Mouse (Mus musculus) CH12.LX (cell line): ENCODE measurements around the gene Cmc2. TPM values are rescaled to one million over a fixed set of nuclear protein-coding genes. Genes with fewer than 3 reads are reported as not detected.

Experiments
- DNase-seq: peaks from one replicate; pipeline ENCODE4 v3.0.0-alpha.2; 2013; ENCODE audit errors: extremely low read depth
- H3K27ac ChIP-seq: 2 replicates; pipeline ENCODE4 v1.5.1; 2012; ENCODE audit warnings: low read depth, mild to moderate bottlenecking, control low read depth, moderate library complexity; ENCODE audit not compliant: insufficient read depth
- H3K27me3 ChIP-seq: replicated peaks from 2 replicates; pipeline ENCODE3; 2012; ENCODE audit warnings: inconsistent platforms
- H3K36me3 ChIP-seq, 2 experiments: replicated peaks in 1 of 2; 2 replicates each; pipeline versions ENCODE3 to v1.6.1; 2012; ENCODE audit warnings: inconsistent platforms in 1 of 2, low read length in 1 of 2, mild to moderate bottlenecking in 1 of 2, mixed read lengths in 1 of 2, moderate library complexity in 1 of 2; ENCODE audit not compliant: control insufficient read depth in 1 of 2, insufficient read depth in 1 of 2
- H3K4me1 ChIP-seq, 2 experiments: 2 replicates each; pipeline ENCODE4 v1.6.1; 2012; ENCODE audit warnings: inconsistent platforms in 1 of 2, moderate library complexity in 1 of 2; ENCODE audit not compliant: insufficient read depth in 2 of 2, control insufficient read depth in 1 of 2
- H3K4me2 ChIP-seq: 2 replicates; pipeline ENCODE4 v1.6.1; 2012; ENCODE audit warnings: low read depth, mild to moderate bottlenecking, control low read depth; ENCODE audit not compliant: poor library complexity, insufficient read depth, severe bottlenecking
- H3K4me3 ChIP-seq, 3 experiments: fragments of 150-350 bp in 1 of 3; sonication (generic) in 1 of 3; replicated peaks in 1 of 3; 2 replicates each; pipeline versions ENCODE3 to v1.5.1; 2011 to 2012; ENCODE audit warnings: low read depth in 2 of 3, low read length in 2 of 3, mild to moderate bottlenecking in 2 of 3, moderate library complexity in 2 of 3, control low read depth in 1 of 3, improper control_type of control experiment in 1 of 3, inconsistent platforms in 1 of 3, mixed read lengths in 1 of 3; ENCODE audit not compliant: poor library complexity in 1 of 3
- H3K79me2 ChIP-seq: replicated peaks from 2 replicates; pipeline ENCODE4 v1.6.1; 2012; ENCODE audit warnings: mild to moderate bottlenecking, moderate library complexity; ENCODE audit not compliant: control insufficient read depth, poor library complexity, insufficient read depth, severe bottlenecking; ENCODE audit errors: extremely low read depth
- H3K9ac ChIP-seq: 2 replicates; pipeline ENCODE4 v1.6.1; 2012; ENCODE audit warnings: low read depth, mild to moderate bottlenecking, control low read depth, moderate library complexity; ENCODE audit not compliant: insufficient read depth
- H3K9me3 ChIP-seq: replicated peaks from 2 replicates; pipeline ENCODE3; 2012; ENCODE audit warnings: low read length, inconsistent platforms, mixed read lengths
- BHLHE40 ChIP-seq: IDR thresholded peaks from 2 replicates; pipeline ENCODE4 v1.6.1; 2011; ENCODE audit warnings: mild to moderate bottlenecking, low read depth, low read length, improper control_type of control experiment
- ETS1 ChIP-seq: conservative IDR thresholded peaks from 2 replicates; pipeline ENCODE4 v1.6.1; 2012; ENCODE audit warnings: low read depth, mild to moderate bottlenecking, inconsistent platforms, low read length, improper control_type of control experiment, moderate library complexity
- GABPA ChIP-seq: IDR thresholded peaks from 2 replicates; pipeline ENCODE4 v1.6.1; 2012; ENCODE audit warnings: low read depth, low read length, improper control_type of control experiment, inconsistent platforms; ENCODE audit not compliant: insufficient replicate concordance
- HCFC1 ChIP-seq: IDR thresholded peaks from 2 replicates; pipeline ENCODE4 v1.6.1; 2012; ENCODE audit warnings: low read depth, mild to moderate bottlenecking, inconsistent platforms, low read length, improper control_type of control experiment
- MAX ChIP-seq: IDR thresholded peaks from 2 replicates; pipeline ENCODE4 v1.6.1; 2011; ENCODE audit warnings: low read length, improper control_type of control experiment
- MAZ ChIP-seq: IDR thresholded peaks from 2 replicates; pipeline ENCODE4 v1.6.1; 2012; ENCODE audit warnings: low read depth, mild to moderate bottlenecking, inconsistent platforms, low read length, improper control_type of control experiment, moderate library complexity
- MEF2A ChIP-seq: IDR thresholded peaks from 2 replicates; pipeline ENCODE4 v1.6.1; 2014; ENCODE audit warnings: low read depth, mild to moderate bottlenecking, inconsistent platforms, low read length, improper control_type of control experiment, borderline replicate concordance
- MXI1 ChIP-seq: IDR thresholded peaks from 2 replicates; pipeline ENCODE4 v1.6.1; 2011; ENCODE audit warnings: mild to moderate bottlenecking, low read depth, low read length, improper control_type of control experiment
- MYC ChIP-seq: IDR thresholded peaks from 2 replicates; pipeline ENCODE4 v1.6.1; 2011; ENCODE audit warnings: low read depth, mild to moderate bottlenecking, improper control_type of control experiment, low read length
- POLR2AphosphoS2 ChIP-seq: IDR thresholded peaks from 2 replicates; pipeline ENCODE4 v1.6.1; 2011; ENCODE audit warnings: low read depth, low read length, improper control_type of control experiment
- RAD21 ChIP-seq: IDR thresholded peaks from 2 replicates; pipeline ENCODE4 v1.6.1; 2011; ENCODE audit warnings: low read depth, mild to moderate bottlenecking, low read length, improper control_type of control experiment, moderate library complexity
- SIN3A ChIP-seq: IDR thresholded peaks from 2 replicates; pipeline ENCODE4 v1.6.1; 2012; ENCODE audit warnings: low read length, improper control_type of control experiment, inconsistent platforms
- TCF12 ChIP-seq: IDR thresholded peaks from 2 replicates; pipeline ENCODE4 v1.6.1; 2014; ENCODE audit warnings: low read depth, mild to moderate bottlenecking, inconsistent platforms, low read length, improper control_type of control experiment
- UBTF ChIP-seq: IDR thresholded peaks from 2 replicates; pipeline ENCODE4 v1.6.1; 2012; ENCODE audit warnings: low read depth, mild to moderate bottlenecking, inconsistent platforms, low read length, improper control_type of control experiment, moderate library complexity
- USF2 ChIP-seq: conservative IDR thresholded peaks from 2 replicates; pipeline ENCODE4 v1.6.1; 2011; ENCODE audit warnings: low read depth, low read length, improper control_type of control experiment
- ZKSCAN1 ChIP-seq: IDR thresholded peaks from 2 replicates; pipeline ENCODE4 v1.6.1; 2012; ENCODE audit warnings: low read depth, inconsistent platforms, low read length, improper control_type of control experiment, borderline replicate concordance
- dilution Hi-C: fragments of 300-500 bp; cut with MboI; formaldehyde crosslinking; loops from 2 replicates; pipeline ENCODE4 v1.14.3; 2020; ENCODE audit warnings: low sequenced_read_pairs; ENCODE audit not compliant: extremely low pct_unique_long_range_greater_than_20kb, extremely low pct_ligation_motif_present
- in situ Hi-C: fragments of 300-500 bp; cut with MboI; formaldehyde crosslinking; loops from 3 replicates; pipeline ENCODE4 v1.14.3; 2019; ENCODE audit warnings: low sequenced_read_pairs, low pct_ligation_motif_present, low pct_unique_long_range_greater_than_20kb, mixed read lengths
- polyA plus RNA-seq: library from polyadenylated mRNA; unstranded; fragments of >175 nt; gene quantifications from 2 replicates; pipeline ENCODE4 v1.2.1, GENCODE M21; 2012; ENCODE audit warnings: low read depth; ENCODE audit not compliant: insufficient read length
- total RNA-seq, 2 experiments: library from RNA; depleted of rRNA; stranded (reverse); fragments of 300-350 nt in 1 of 2; fragments of >200 nt in 1 of 2; gene quantifications; 2 replicates each; pipeline ENCODE4 v1.2.3; 2012 to 2014

Cmc2 gene
- total and polyA plus RNA-seq, 3 experiments = 29.1 to 55.1 (median 39.4) TPM

- Histone ChIP-seq H3K27ac (no peak overlapping the region), H3K4me3 (no peak overlapping the region), H3K4me2 (no peak overlapping the region), H3K36me3 (peaks cover 27 to 58% of the 10 kb centered on the region in 2 experiments), H3K9ac (no peak overlapping the region), H3K9me3 (no peaks in the 10 kb centered on the region), H3K4me1 (peaks cover 4 to 33% of the 10 kb centered on the region in 2 experiments), H3K27me3 (no peaks in the 10 kb centered on the region), H3K79me2 (peaks cover 5% of the 10 kb centered on the region; the same call in 1 of the 2 replicates)
- TF ChIP-seq RAD21 = no peak
- peak; percentile 71 for TF ChIP-seq BHLHE40
- no peak for TF ChIP-seq MAX
- TF ChIP-seq MAZ = no peak
- TF ChIP-seq GABPA = no peak
- TF ChIP-seq MXI1 = no peak
- no peak for TF ChIP-seq ETS1
- in situ Hi-C loops (loop anchor here (5.0 kb wide), 2 partner anchors 36 to 69 kb away; partner anchors contain the start of gene Gcsh), dilution Hi-C loops (no loop called here)
- no peak for DNase-seq
Observed at GRCm38 (mm10) chr8:116923526-116923925, 2.3 kb upstream of the Cmc2 start.

- TF ChIP-seq MXI1 = peak; percentile 87; the same call in 1 of the 2 replicates
- no peak for TF ChIP-seq GABPA
- TF ChIP-seq BHLHE40 = peak; percentile 42
- 0 out of 2 replicates have a peak, but pooled peaks have one; percentile 16 for TF ChIP-seq MYC
- no peak; the same call in 1 of the 2 replicates for TF ChIP-seq USF2
- TF ChIP-seq MAX = peak; percentile 58
- no peak for TF ChIP-seq MEF2A
- TF ChIP-seq, all 38 proteins: peak for 4
- H3K9ac ChIP-seq = peak overlapping the region; percentile 62
- peak overlapping the region; percentile 92 for H3K4me2 ChIP-seq
- peaks cover 19 to 48% of the 10 kb centered on the region in 2 experiments for H3K36me3 ChIP-seq
- H3K4me1 ChIP-seq = peaks cover 3 to 25% of the 10 kb centered on the region in 2 experiments
- H3K79me2 ChIP-seq = peaks cover 5% of the 10 kb centered on the region; the same call in 1 of the 2 replicates
- no peak for DNase-seq
- in situ Hi-C loops (loop anchor here (5.0 kb wide), 2 partner anchors 35 to 70 kb away; partner anchors contain the start of gene Gcsh), dilution Hi-C loops (no loop called here)
- no peaks in the 10 kb centered on the region for H3K9me3 ChIP-seq
- H3K27me3 ChIP-seq = no peaks in the 10 kb centered on the region
- no peak overlapping the region for H3K27ac ChIP-seq
- H3K4me3 ChIP-seq = peak overlapping the region; percentile 70 to 89 (median 71)
Observed at GRCm38 (mm10) chr8:116922060-116922757, 954 bp upstream of the Cmc2 start.

- DNase-seq = no peak
- in situ Hi-C loops = loop anchor here (5.0 kb wide), 2 partner anchors 34 to 71 kb away; partner anchors contain the start of gene Gcsh
Observed at GRCm38 (mm10) chr8:116921005-116921336, 284 bp downstream of the Cmc2 start.

More at GRCm38 (mm10) chr8:116921005-116921336, 284 bp downstream of the Cmc2 start:
- H3K4me3 ChIP-seq = peak overlapping the region; percentile 69 to 89 (median 70)
- H3K9ac ChIP-seq = peak overlapping the region; percentile 62
- H3K4me1 ChIP-seq = peaks cover 3 to 25% of the 10 kb centered on the region in 2 experiments
- H3K4me2 ChIP-seq = peak overlapping the region; percentile 92
- peak overlapping the region; percentile 72 for H3K27ac ChIP-seq
- peaks cover 17 to 47% of the 10 kb centered on the region in 2 experiments for H3K36me3 ChIP-seq
- no peaks in the 10 kb centered on the region for H3K9me3 ChIP-seq
- TF ChIP-seq HCFC1 (no peak), SIN3A (0 out of 2 replicates have a peak, but pooled peaks have one; percentile 88), UBTF (peak; percentile 75; the same call in 1 of the 2 replicates), MXI1 (peak; percentile 91; the same call in 1 of the 2 replicates), MEF2A (0 out of 2 replicates have a peak, but pooled peaks have one; percentile 19), TCF12 (peak; percentile 71; the same call in 1 of the 2 replicates), ZKSCAN1 (no peak), POLR2AphosphoS2 (no peak)
- H3K27me3 ChIP-seq = no peaks in the 10 kb centered on the region
- dilution Hi-C loops = no loop called here
- peaks cover 5% of the 10 kb centered on the region; the same call in 1 of the 2 replicates for H3K79me2 ChIP-seq
